Mouse (Mus musculus) cerebellum, adult 2 months (tissue): ENCODE measurements at regions not wholly inside any gene's neighbourhood (a gene's known extent, or its start where the extent isn't known, plus 50 kb on each side); places are given as distances from the start of the nearest gene placed in this dataset.

Source experiments
- CTCF ChIP-seq: fragments of 200-500 bp; IDR thresholded peaks from 2 replicates; pipeline ENCODE4 v1.5.1; 2011; ENCODE audit warnings: low read depth, mild to moderate bottlenecking, control low read depth, low read length, moderate library complexity, borderline replicate concordance; ENCODE audit not compliant: insufficient read depth
- POLR2A ChIP-seq: fragments of 200-500 bp; IDR thresholded peaks from 2 replicates; pipeline ENCODE4 v1.6.1; 2011; ENCODE audit warnings: low read length, control low read depth, borderline replicate concordance; ENCODE audit not compliant: insufficient read depth

DNA sequence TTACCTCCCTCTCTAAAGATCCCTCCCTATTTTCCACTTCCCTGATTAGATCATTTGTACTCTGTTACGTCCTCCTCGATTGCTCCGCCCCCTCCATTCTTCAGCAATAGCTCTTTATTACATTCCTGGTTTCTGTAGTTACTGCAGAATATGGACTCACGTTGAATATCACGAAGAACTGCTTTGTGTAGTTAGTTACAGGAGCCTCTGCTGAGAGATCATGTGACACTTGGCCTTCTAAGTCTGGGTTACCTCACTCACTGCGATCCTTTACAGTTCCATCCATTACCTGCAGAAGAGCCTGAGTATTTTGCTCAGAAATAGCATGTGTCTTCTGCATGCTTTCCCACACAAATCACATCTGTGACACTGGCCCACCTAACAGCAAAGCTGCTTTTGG lies 102.3 kb downstream of the Tmem200c start:
- TF ChIP-seq CTCF (no peak), POLR2A (no peak)
